8 mouse cellular contexts compared by ENCODE assay signal in the genomic region with DNA sequence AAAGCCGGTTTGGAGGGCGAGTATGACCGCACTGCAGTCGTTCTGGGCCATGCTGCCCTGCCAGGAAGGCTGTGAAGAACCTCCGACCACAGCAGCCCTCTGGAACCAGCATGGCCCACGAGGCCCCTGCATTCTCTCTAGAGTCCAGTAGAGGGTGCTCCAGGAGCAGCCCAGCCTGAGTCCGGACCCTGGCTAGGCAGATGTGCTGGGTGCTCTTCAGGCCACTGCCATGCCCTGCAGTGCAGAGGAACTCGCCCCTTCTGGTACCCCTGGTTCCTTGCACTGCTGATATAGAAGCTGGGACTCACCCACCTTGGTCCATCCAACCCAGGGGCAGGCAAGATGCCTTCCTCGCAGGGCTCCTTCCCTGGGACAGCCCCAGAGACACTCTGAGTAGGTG. TPM values are rescaled to one million over a fixed set of nuclear protein-coding genes. Genes with fewer than 3 reads are reported as not detected.
DNase-seq lines count a peak whose midpoint lies in the region; ATAC-seq and TF ChIP-seq lines count a peak whose summit lies in the region.

No protein-coding gene starts in this region.

- peak; percentile 57 to 71 for DNase-seq in left cerebral cortex, postnatal 14 days (ENCODE audit: low spot score in 2 of 2)
- no peak for DNase-seq in left cerebral cortex, postnatal 10 days (ENCODE audit: extremely low spot score in 1 of 2, low spot score in 2 of 2)
- DNase-seq in adrenal gland, postnatal 25 days, result peak; percentile 68
- peak; percentile 81 for DNase-seq in embryonic facial prominence, embryonic 11.5 days (ENCODE audit: low spot score)
- DNase-seq in heart, postnatal 0 days (ENCODE audit: low spot score), result peak; percentile 61
- DNase-seq in kidney, postnatal 4 days, result peak; percentile 78 to 82
- DNase-seq in lung, postnatal 4 days, result peak; percentile 60 to 71

- H3K4me2 ChIP-seq in embryonic facial prominence, embryonic 11.5 days (ENCODE audit: low read depth, low read length), result no peak overlapping the region
- no peak overlapping the region for H3K4me2 ChIP-seq in heart, postnatal 0 days (ENCODE audit: low read depth, low read length)

- intact Hi-C loops in left cerebral cortex, postnatal 14 days (cut with DNase I), result loop anchor here (2.0 to 5.0 kb wide), 2 partner anchors 76 to 291 kb away; no protein-coding TSS in a partner anchor
- intact Hi-C loops in left cerebral cortex, postnatal 10 days (cut with DNase I), result loop anchor here (5.0 kb wide), 3 partner anchors 76 to 291 kb away; no protein-coding TSS in a partner anchor

- peak; percentile 81 for ATAC-seq in embryonic facial prominence, embryonic 11.5 days (replicated peaks; ENCODE audit: insufficient number of reproducible peaks, low FRiP score, low TSS enrichment, low read depth)
- ATAC-seq in heart, postnatal 0 days (ENCODE audit: insufficient read depth, low read depth), result peak; percentile 79

- H3K9me3 ChIP-seq in embryonic facial prominence, embryonic 11.5 days (replicated peaks; ENCODE audit: control insufficient read depth, low read length), result no peaks in the 10 kb centered on the region
- H3K9me3 ChIP-seq in heart, postnatal 0 days (replicated peaks; ENCODE audit: control insufficient read depth, low read length), result no peaks in the 10 kb centered on the region

- H3K9ac ChIP-seq in embryonic facial prominence, embryonic 11.5 days (replicated peaks; ENCODE audit: low read length), result no peak overlapping the region
- no peak overlapping the region for H3K9ac ChIP-seq in heart, postnatal 0 days (replicated peaks; ENCODE audit: low read depth, low read length)

- no peaks in the 10 kb centered on the region for H3K36me3 ChIP-seq in embryonic facial prominence, embryonic 11.5 days (replicated peaks; ENCODE audit: control insufficient read depth, insufficient read depth, low read depth, low read length)
- peaks cover 70% of the 10 kb centered on the region for H3K36me3 ChIP-seq in heart, postnatal 0 days (replicated peaks; ENCODE audit: control insufficient read depth, insufficient read depth, low read length)
- no peaks in the 10 kb centered on the region for H3K36me3 ChIP-seq in small intestine, adult 2 months (ENCODE audit: control insufficient read depth, insufficient read depth, low read length)

- 14% methylated on average over 9 of the region's 9 CpGs for WGBS in embryonic facial prominence, embryonic 11.5 days
- 11% methylated on average over 9 of the region's 9 CpGs for WGBS in heart, postnatal 0 days
- WGBS in small intestine, adult 2 months, result 10% methylated on average over 9 of the region's 9 CpGs

- TF ChIP-seq POLR2A in small intestine, adult 2 months (IDR thresholded peaks at IDR 0.05; ENCODE audit: low read depth, low read length), result no peak

- no peaks in the 10 kb centered on the region for H3K27me3 ChIP-seq in embryonic facial prominence, embryonic 11.5 days (ENCODE audit: control insufficient read depth, insufficient read depth, low read length)
- no peaks in the 10 kb centered on the region for H3K27me3 ChIP-seq in heart, postnatal 0 days (ENCODE audit: control insufficient read depth, insufficient read depth, low read length)
- no peaks in the 10 kb centered on the region for H3K27me3 ChIP-seq in small intestine, adult 2 months (ENCODE audit: control insufficient read depth, insufficient read depth, low read length)

- TF ChIP-seq CTCF in heart, postnatal 0 days (IDR thresholded peaks at IDR 0.05; ENCODE audit: low read depth), result peak; percentile 95
- TF ChIP-seq CTCF in small intestine, adult 2 months (IDR thresholded peaks at IDR 0.05; ENCODE audit: extremely low read depth, insufficient read length, insufficient replicate concordance, low read depth, low read length), result peak; percentile 71

- no peak overlapping the region for H3K27ac ChIP-seq in embryonic facial prominence, embryonic 11.5 days (replicated peaks; ENCODE audit: low read depth, low read length)
- H3K27ac ChIP-seq in heart, postnatal 0 days (ENCODE audit: low read depth), result no peak overlapping the region
- H3K27ac ChIP-seq in small intestine, adult 2 months (ENCODE audit: insufficient read depth, low read depth, low read length), result no peak overlapping the region

- no peak overlapping the region for H3K4me3 ChIP-seq in embryonic facial prominence, embryonic 11.5 days (ENCODE audit: low read depth, low read length)
- H3K4me3 ChIP-seq in heart, postnatal 0 days (ENCODE audit: low read depth, low read length), result no peak overlapping the region
- no peak overlapping the region for H3K4me3 ChIP-seq in small intestine, adult 2 months (ENCODE audit: low read depth, low read length)

- no peaks in the 10 kb centered on the region for H3K4me1 ChIP-seq in embryonic facial prominence, embryonic 11.5 days (ENCODE audit: control insufficient read depth, insufficient read depth, low read length)
- H3K4me1 ChIP-seq in heart, postnatal 0 days (ENCODE audit: control insufficient read depth, insufficient read depth), result no peaks in the 10 kb centered on the region
- no peaks in the 10 kb centered on the region for H3K4me1 ChIP-seq in small intestine, adult 2 months (ENCODE audit: control insufficient read depth, insufficient read depth, insufficient read length, low read length)

- TF ChIP-seq EP300 in heart, postnatal 0 days (IDR thresholded peaks at IDR 0.05; ENCODE audit: low read depth), result no peak

RNA-seq across cellular contexts. Expression of a gene that starts 50.5 kb away (rescaled TPM):
- total RNA-seq in left cerebral cortex, postnatal 14 days (2021), result 10 to 100 TPM; 14.1 to 14.9 TPM
- 10 to 100 TPM; 19.2 to 19.7 TPM for total RNA-seq in left cerebral cortex, postnatal 10 days (2021)
- 1.4 and 1.9 TPM in 2 replicates for total RNA-seq in adrenal gland, postnatal 25 days (2021)
- 0.06 and 0.14 TPM in 2 replicates for polyA plus RNA-seq in embryonic facial prominence, embryonic 11.5 days (2014; fragmentation: Nextera tagmentation; extraction: Ambion mirVana)
- 6.4 and 14.7 TPM in 2 replicates for total RNA-seq in heart, postnatal 0 days (2014; rRNA removed; ENCODE audit: low replicate concordance)
- 7.4 and 7.6 TPM in 2 replicates for polyA plus RNA-seq in heart, postnatal 0 days (2015; fragmentation: Nextera tagmentation; extraction: Ambion mirVana)
- polyA plus RNA-seq in small intestine, adult 2 months (2012; rRNA removed), result 0.58 and 0.82 TPM in 2 replicates

Comparison
In these comparisons a context has a peak if more than half of its experiments do, and no peak if none do; other contexts are left out.
1. DNase-seq: peak in left cerebral cortex, postnatal 14 days (2 of 2), adrenal gland, postnatal 25 days (single experiment), embryonic facial prominence, embryonic 11.5 days (single experiment), heart, postnatal 0 days (single experiment), kidney, postnatal 4 days (2 of 2) and lung, postnatal 4 days (2 of 2); none in left cerebral cortex, postnatal 10 days (0 of 2).